Mouse (Mus musculus) myocyte (in vitro differentiated cells): ENCODE measurements around the gene Supt3. TPM values are rescaled to one million over a fixed set of nuclear protein-coding genes. Genes with fewer than 3 reads are reported as not detected.

ENCODE experiments used
- H3K27me3 ChIP-seq: one replicate; pipeline ENCODE4 v1.6.1; 2011; ENCODE audit not compliant: control insufficient read depth, insufficient read depth, insufficient read length
- H3K36me3 ChIP-seq: one replicate; pipeline ENCODE4 v1.6.1; 2011; ENCODE audit not compliant: control insufficient read depth, insufficient read depth
- H3K4me2 ChIP-seq: one replicate; pipeline ENCODE4 v1.6.1; 2011; ENCODE audit warnings: low read depth, control low read depth
- H3K4me3 ChIP-seq: one replicate; pipeline ENCODE4 v1.5.1; 2011; ENCODE audit warnings: mild to moderate bottlenecking, control low read depth, moderate library complexity
- H3K79me2 ChIP-seq: one replicate; pipeline ENCODE4 v1.6.1; 2011; ENCODE audit not compliant: control insufficient read depth, insufficient read depth
- H3ac ChIP-seq: one replicate; pipeline ENCODE4 v1.6.1; 2011; ENCODE audit not compliant: control insufficient read depth, insufficient read length
- CEBPB ChIP-seq: IDR thresholded peaks from 2 replicates; pipeline ENCODE4 v1.6.1; 2011; ENCODE audit warnings: mild to moderate bottlenecking, moderate library complexity; ENCODE audit not compliant: poor library complexity, insufficient read depth, severe bottlenecking
- E2F4 ChIP-seq: IDR thresholded peaks from one replicate; pipeline ENCODE4 v1.6.1; 2011; ENCODE audit warnings: mild to moderate bottlenecking, control low read depth, moderate library complexity; ENCODE audit not compliant: insufficient read depth
- MAX ChIP-seq: IDR thresholded peaks from one replicate; pipeline ENCODE4 v1.6.1; 2011; ENCODE audit warnings: low read depth, mild to moderate bottlenecking, control low read depth
- MYOD1 ChIP-seq, 3 experiments: IDR thresholded peaks; one replicate each; pipeline ENCODE4 v1.6.1; 2011; ENCODE audit warnings: control low read depth in 2 of 3, low read depth in 2 of 3, mild to moderate bottlenecking in 2 of 3, moderate library complexity in 1 of 3; ENCODE audit not compliant: insufficient read length in 2 of 3, control insufficient read depth in 1 of 3
- MYOG ChIP-seq, 3 experiments: IDR thresholded peaks; one replicate each; pipeline ENCODE4 v1.6.1; 2011; ENCODE audit warnings: control low read depth in 2 of 3, low read depth in 2 of 3, mild to moderate bottlenecking in 2 of 3; ENCODE audit not compliant: insufficient read length in 2 of 3, control insufficient read depth in 1 of 3, insufficient read depth in 1 of 3
- POLR2A ChIP-seq: IDR thresholded peaks from one replicate; pipeline ENCODE4 v1.6.1; 2011; ENCODE audit warnings: low read depth, mild to moderate bottlenecking, control low read depth, moderate library complexity; ENCODE audit not compliant: insufficient read length
- POLR2AphosphoS2 ChIP-seq: IDR thresholded peaks from one replicate; pipeline ENCODE4 v1.6.1; 2011; ENCODE audit warnings: low read depth, control low read depth; ENCODE audit not compliant: insufficient read length
- REST ChIP-seq: IDR thresholded peaks from one replicate; pipeline ENCODE4 v1.6.1; 2011; ENCODE audit warnings: mild to moderate bottlenecking, control low read depth, moderate library complexity; ENCODE audit not compliant: insufficient read depth, insufficient read length
- SRF ChIP-seq: IDR thresholded peaks from one replicate; pipeline ENCODE4 v1.6.1; 2011; ENCODE audit warnings: low read depth; ENCODE audit not compliant: control insufficient read depth, insufficient read length
- TCF12 ChIP-seq: IDR thresholded peaks from one replicate; pipeline ENCODE4 v1.6.1; 2011; ENCODE audit warnings: mild to moderate bottlenecking, control low read depth; ENCODE audit not compliant: poor library complexity, insufficient read depth, severe bottlenecking
- TCF3 ChIP-seq: IDR thresholded peaks from one replicate; pipeline ENCODE4 v1.6.1; 2011; ENCODE audit warnings: low read depth, control low read depth; ENCODE audit not compliant: insufficient read length
- USF1 ChIP-seq: IDR thresholded peaks from one replicate; pipeline ENCODE4 v1.6.1; 2011; ENCODE audit warnings: low read depth, mild to moderate bottlenecking, control low read depth, moderate library complexity
- polyA plus RNA-seq: library from polyadenylated mRNA; unstranded; fragments of >200 nt; fragmentation: generic; extraction: Trizol; gene quantifications from one replicate; pipeline ENCODE4 v1.2.1, GENCODE M21; 2012; ENCODE audit warnings: missing spikeins

The Supt3 gene
- polyA plus RNA-seq, 1 experiment = 30.9 TPM

DNA sequence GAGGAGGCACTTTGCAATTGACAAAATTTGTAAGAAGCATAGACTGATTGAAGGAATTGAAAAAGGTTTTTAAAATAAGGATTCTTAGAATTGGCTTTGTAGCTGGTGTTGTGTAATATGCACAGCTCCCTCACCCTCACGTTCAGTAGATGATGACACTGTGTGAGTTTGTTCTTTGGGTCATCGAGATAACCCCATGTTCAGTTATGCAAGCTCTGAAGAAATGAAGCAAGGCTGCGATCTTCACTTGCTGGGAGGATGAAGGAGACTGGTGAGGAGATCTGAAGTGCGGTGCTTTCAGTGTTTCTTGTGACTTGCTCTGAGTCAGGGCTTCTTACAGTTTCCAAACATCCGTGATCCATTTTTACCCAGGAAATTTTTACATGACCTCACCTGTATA, 168.4 kb downstream of the Supt3 start:
- H3ac ChIP-seq = no peak overlapping the region
- TF ChIP-seq MYOD1 (IDR thresholded peaks at IDR 0.05; ENCODE audit: control insufficient read depth in 1 of 3, insufficient read length in 2 of 3, low read depth in 2 of 3) (no peak), TCF3 (no peak), SRF (no peak), CEBPB (no peak), USF1 (no peak), MYOG (IDR thresholded peaks at IDR 0.05; ENCODE audit: control insufficient read depth in 1 of 3, insufficient read depth in 1 of 3, insufficient read length in 2 of 3, low read depth in 2 of 3) (no peak), E2F4 (no peak), TCF12 (no peak), POLR2AphosphoS2 (no peak), POLR2A (no peak), REST (no peak), MAX (no peak)
- no peaks in the 10 kb centered on the region for H3K79me2 ChIP-seq
- H3K4me3 ChIP-seq = no peak overlapping the region
- no peaks in the 10 kb centered on the region for H3K27me3 ChIP-seq
- no peaks in the 10 kb centered on the region for H3K36me3 ChIP-seq
- no peak overlapping the region for H3K4me2 ChIP-seq

- H3K4me2 ChIP-seq = no peak overlapping the region
- H3K27me3 ChIP-seq = no peaks in the 10 kb centered on the region
- no peaks in the 10 kb centered on the region for H3K79me2 ChIP-seq
- H3K36me3 ChIP-seq = no peaks in the 10 kb centered on the region
- TF ChIP-seq POLR2A = no peak
- no peak for TF ChIP-seq CEBPB
- no peak for TF ChIP-seq MYOD1 (IDR thresholded peaks at IDR 0.05; ENCODE audit: control insufficient read depth in 1 of 3, insufficient read length in 2 of 3, low read depth in 2 of 3)
- no peak for TF ChIP-seq TCF12
- no peak for TF ChIP-seq USF1
- no peak for TF ChIP-seq SRF
- TF ChIP-seq MYOG (IDR thresholded peaks at IDR 0.05; ENCODE audit: control insufficient read depth in 1 of 3, insufficient read depth in 1 of 3, insufficient read length in 2 of 3, low read depth in 2 of 3) = no peak
- TF ChIP-seq REST = no peak
- no peak for TF ChIP-seq MAX
- TF ChIP-seq E2F4 = no peak
- TF ChIP-seq TCF3 = no peak
- no peak for TF ChIP-seq POLR2AphosphoS2
- H3K4me3 ChIP-seq = no peak overlapping the region
- no peak overlapping the region for H3ac ChIP-seq
Measured at GRCm38 (mm10) chr17:44948321-44948720, 171.4 kb downstream of the Supt3 start.

GRCm38 (mm10) chr17:44956671-44957070, 179.7 kb downstream of the Supt3 start:
- Histone ChIP-seq H3K27me3 (no peaks in the 10 kb centered on the region), H3K36me3 (no peaks in the 10 kb centered on the region), H3K4me3 (no peak overlapping the region), H3K79me2 (no peaks in the 10 kb centered on the region), H3K4me2 (no peak overlapping the region), H3ac (no peak overlapping the region)
- TF ChIP-seq POLR2AphosphoS2 (no peak), MYOG (IDR thresholded peaks at IDR 0.05; ENCODE audit: control insufficient read depth in 1 of 3, insufficient read depth in 1 of 3, insufficient read length in 2 of 3, low read depth in 2 of 3) (no peak), TCF3 (no peak), USF1 (no peak), TCF12 (no peak), MYOD1 (IDR thresholded peaks at IDR 0.05; ENCODE audit: control insufficient read depth in 1 of 3, insufficient read length in 2 of 3, low read depth in 2 of 3) (no peak), REST (no peak), SRF (no peak), POLR2A (no peak), CEBPB (no peak), E2F4 (no peak), MAX (no peak)

GRCm38 (mm10) chr17:44963051-44963798, 186.3 kb downstream of the Supt3 start:
- H3K4me2 ChIP-seq = no peak overlapping the region
- no peaks in the 10 kb centered on the region for H3K27me3 ChIP-seq
- no peaks in the 10 kb centered on the region for H3K36me3 ChIP-seq
- no peak for TF ChIP-seq POLR2AphosphoS2
- no peak for TF ChIP-seq MYOG (IDR thresholded peaks at IDR 0.05; ENCODE audit: control insufficient read depth in 1 of 3, insufficient read depth in 1 of 3, insufficient read length in 2 of 3, low read depth in 2 of 3)
- no peak for TF ChIP-seq USF1
- TF ChIP-seq SRF = no peak
- no peak for TF ChIP-seq CEBPB
- TF ChIP-seq TCF3 = no peak
- TF ChIP-seq E2F4 = no peak
- no peak for TF ChIP-seq MYOD1 (IDR thresholded peaks at IDR 0.05; ENCODE audit: control insufficient read depth in 1 of 3, insufficient read length in 2 of 3, low read depth in 2 of 3)
- no peak for TF ChIP-seq TCF12
- no peak for TF ChIP-seq POLR2A
- TF ChIP-seq REST = no peak
- TF ChIP-seq MAX = no peak
- H3K79me2 ChIP-seq = no peaks in the 10 kb centered on the region
- H3ac ChIP-seq = no peak overlapping the region
- no peak overlapping the region for H3K4me3 ChIP-seq
